In the genomic region with DNA sequence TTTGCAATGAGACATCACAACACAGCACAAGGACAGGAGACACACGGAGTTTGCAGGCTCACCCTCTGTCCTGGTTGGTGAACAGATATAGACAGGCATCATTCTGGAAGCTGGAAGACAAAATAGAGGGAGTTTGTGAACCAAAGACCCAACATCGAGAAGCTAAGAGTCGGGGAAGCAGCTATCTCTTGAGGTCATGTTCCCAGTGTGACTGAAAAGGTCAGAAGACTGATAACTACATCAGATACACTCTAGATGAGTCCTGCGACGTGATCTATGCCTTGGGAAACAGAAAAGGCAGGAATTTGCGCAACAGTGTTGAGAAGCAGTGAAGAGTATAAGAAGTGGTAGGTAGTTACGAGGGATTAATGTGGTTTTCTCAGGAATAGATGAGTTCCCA, we compare ENCODE assay signal across 16 mouse cellular contexts.
"Had no signal": no experiment of that assay in that cellular context is flagged by ENCODE, and none has a peak within 500 bp of the region (broad histone marks: within the 10 kb centered on the region; RNA-seq: fewer than 3 reads in every experiment).

No protein-coding gene starts in this region.

- H3K9ac ChIP-seq: neural tube, embryonic 13.5 days; neural tube, embryonic 15.5 days; stomach, embryonic 15.5 days had no signal

- H3K36me3 ChIP-seq: neural tube, embryonic 13.5 days; neural tube, embryonic 15.5 days; stomach, embryonic 15.5 days had no signal

- H3K27ac ChIP-seq: neural tube, embryonic 13.5 days; neural tube, embryonic 15.5 days; stomach, embryonic 15.5 days; stomach, postnatal 0 days had no signal

- H3K4me3 ChIP-seq: neural tube, embryonic 13.5 days; neural tube, embryonic 15.5 days; stomach, embryonic 15.5 days had no signal

- H3K9me3 ChIP-seq: neural tube, embryonic 13.5 days; neural tube, embryonic 15.5 days; stomach, embryonic 15.5 days had no signal

- H3K4me2 ChIP-seq: neural tube, embryonic 13.5 days; neural tube, embryonic 15.5 days; stomach, embryonic 15.5 days had no signal

- H3K27me3 ChIP-seq: neural tube, embryonic 13.5 days; neural tube, embryonic 15.5 days; stomach, embryonic 15.5 days had no signal

- DNase-seq: retina, postnatal 1 day; right cerebral cortex, adult 18-20 months; right cerebral cortex, postnatal 14 days; right cerebral cortex, postnatal 25 days; right cerebral cortex, postnatal 4 days; spleen, adult 18-20 months; thymus, adult 18-20 months; thymus, adult 2 months; thymus, postnatal 14 days; thymus, postnatal 25 days; thymus, postnatal 36 days; thymus, postnatal 4 days had no signal

- H3K4me1 ChIP-seq: neural tube, embryonic 13.5 days; neural tube, embryonic 15.5 days; stomach, embryonic 15.5 days had no signal
